Mouse (Mus musculus): ENCODE measurements at regions not wholly inside any gene's neighbourhood (a gene's known extent, or its start where the extent isn't known, plus 50 kb on each side); places are given as distances from the start of the nearest gene placed in this dataset.

GRCm38 (mm10) chr8:91997892-91998189, 196.0 kb upstream of the Irx3 start:
- Histone ChIP-seq H3K4me3 (ENCODE audit: insufficient read depth, low read length) (no peak overlapping the region), H3K27ac (ENCODE audit: insufficient read depth, low read length) (no peak overlapping the region), H3K4me1 (ENCODE audit: control insufficient read depth, insufficient read depth, low read length) (no peaks in the 10 kb centered on the region)
- TF ChIP-seq CTCF (IDR thresholded peaks at IDR 0.05; ENCODE audit: extremely low read depth, insufficient read depth, low read length) (no peak), POLR2A (IDR thresholded peaks at IDR 0.05; ENCODE audit: extremely low read depth, insufficient read depth, low read length) (no peak)

DNA sequence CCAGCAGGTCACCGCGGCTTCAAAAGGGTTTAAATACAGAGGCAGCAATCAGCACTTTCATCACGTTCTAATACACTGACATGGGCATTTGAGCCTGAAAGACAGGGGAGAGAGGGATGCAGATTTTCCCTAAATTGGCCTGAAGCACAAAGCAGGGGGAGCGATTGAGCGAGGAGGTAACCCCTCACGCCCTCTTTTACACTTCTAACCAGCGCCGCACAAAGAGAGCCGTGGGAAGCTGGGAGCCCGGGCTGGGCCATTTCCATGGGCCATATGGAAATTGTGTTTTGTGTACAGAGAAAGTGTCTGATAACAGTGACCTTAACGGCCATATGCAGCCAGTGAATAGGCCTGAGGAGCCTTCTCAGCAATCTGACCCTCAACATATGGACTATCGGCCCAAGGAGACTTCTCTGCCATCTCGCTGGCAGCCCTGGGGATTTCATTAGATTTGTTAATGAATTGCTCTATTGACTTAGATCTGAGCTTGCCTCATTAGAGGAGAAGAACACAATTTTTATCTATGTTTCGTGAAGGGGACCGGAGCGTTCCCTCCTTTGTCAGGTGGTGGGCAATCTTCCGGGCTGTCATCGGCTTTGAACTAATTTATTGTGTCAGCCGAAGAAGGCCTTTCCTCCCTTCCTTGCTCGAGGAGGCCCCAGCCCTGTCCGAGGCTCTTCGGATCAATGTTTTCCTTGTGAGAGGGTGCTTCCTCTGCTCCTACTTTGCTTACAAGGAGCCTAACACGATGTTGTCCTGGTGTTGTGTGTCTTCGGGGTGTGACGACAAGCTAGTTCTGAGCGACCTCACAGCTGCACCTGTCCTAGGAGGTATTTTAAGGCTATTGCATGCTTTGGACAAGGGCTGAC, 195.4 kb upstream of the Irx3 start:
- TF ChIP-seq CTCF (IDR thresholded peaks at IDR 0.05; ENCODE audit: extremely low read depth, insufficient read depth, low read length) (no peak), POLR2A (IDR thresholded peaks at IDR 0.05; ENCODE audit: extremely low read depth, insufficient read depth, low read length) (no peak)
- Histone ChIP-seq H3K27ac (ENCODE audit: insufficient read depth, low read length) (no peak overlapping the region), H3K4me1 (ENCODE audit: control insufficient read depth, insufficient read depth, low read length) (no peaks in the 10 kb centered on the region), H3K4me3 (ENCODE audit: insufficient read depth, low read length) (no peak overlapping the region)

DNA sequence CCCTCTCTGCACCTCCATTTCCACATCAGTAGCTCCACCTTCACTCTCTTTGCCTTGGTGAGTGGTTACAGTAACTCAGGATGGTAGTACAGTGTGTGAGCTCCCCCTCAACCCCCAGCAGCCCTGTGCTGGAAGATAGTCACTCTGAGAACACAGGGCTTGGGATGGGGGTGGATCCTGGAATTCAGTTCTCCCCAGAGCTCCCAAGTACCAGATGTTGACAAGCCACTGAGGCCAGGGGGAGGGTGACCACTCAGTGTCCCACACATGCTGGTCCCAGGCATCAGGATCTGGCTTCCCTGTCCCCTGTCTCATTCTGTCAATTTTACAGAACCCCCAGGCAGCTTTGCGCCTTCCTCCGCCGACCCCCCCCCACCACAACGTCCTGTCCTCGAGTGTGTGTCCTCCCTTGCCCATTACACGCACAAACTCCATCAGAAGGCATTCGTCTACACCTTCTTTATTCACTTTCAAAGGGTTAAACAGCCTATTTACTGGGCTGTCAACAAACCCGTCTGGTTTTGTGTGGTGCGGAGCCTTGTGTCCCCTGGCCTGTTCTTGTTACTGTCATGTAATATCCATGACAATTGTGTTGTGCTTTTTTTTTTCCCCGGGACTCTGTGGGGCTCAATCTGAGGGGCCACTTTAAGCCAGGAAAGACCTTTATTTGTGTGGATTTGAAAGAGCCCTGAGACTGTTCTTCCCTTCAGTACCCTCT, 194.6 kb upstream of the Irx3 start:
- TF ChIP-seq POLR2A (IDR thresholded peaks at IDR 0.05; ENCODE audit: extremely low read depth, insufficient read depth, low read length) = no peak
- TF ChIP-seq CTCF (IDR thresholded peaks at IDR 0.05; ENCODE audit: extremely low read depth, insufficient read depth, low read length) = no peak
- H3K4me3 ChIP-seq (ENCODE audit: insufficient read depth, low read length) = no peak overlapping the region
- H3K27ac ChIP-seq (ENCODE audit: insufficient read depth, low read length) = no peak overlapping the region
- H3K4me1 ChIP-seq (ENCODE audit: control insufficient read depth, insufficient read depth, low read length) = no peaks in the 10 kb centered on the region

DNA sequence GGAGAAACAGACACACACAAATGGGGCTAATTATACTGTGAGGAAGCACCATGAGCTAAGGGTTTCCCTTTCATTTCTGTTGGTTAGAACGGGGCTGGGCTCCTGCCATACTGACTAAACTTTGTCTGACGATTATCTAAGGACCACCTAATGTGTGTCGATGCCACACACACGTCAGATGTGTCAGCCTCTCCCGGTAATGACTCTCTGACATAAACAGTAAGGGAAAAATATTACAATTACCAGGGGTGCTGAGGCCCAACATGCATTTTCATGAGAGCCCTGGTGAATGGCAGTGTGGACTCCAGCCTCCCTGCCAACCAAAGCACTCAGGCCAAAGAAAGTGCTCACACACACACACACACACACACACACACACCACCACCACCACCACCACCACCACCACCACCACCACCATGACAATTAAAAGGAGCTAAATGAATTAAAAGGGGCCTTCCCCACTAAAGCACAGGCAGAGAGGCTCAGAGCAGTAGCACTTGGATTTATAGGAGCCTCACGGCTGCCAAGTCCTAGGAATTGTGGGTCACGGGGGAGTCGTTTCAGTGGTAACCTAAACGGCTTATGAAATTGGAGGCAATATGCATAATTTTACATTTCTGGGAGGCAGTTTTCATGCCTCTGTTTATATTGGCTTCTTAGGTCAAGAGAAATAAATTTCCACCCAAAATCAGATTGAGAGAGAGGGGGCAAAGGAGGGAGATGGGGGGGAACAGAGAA, 193.7 kb upstream of the Irx3 start:
- H3K27ac ChIP-seq (ENCODE audit: insufficient read depth, low read length) = no peak overlapping the region
- no peaks in the 10 kb centered on the region for H3K4me1 ChIP-seq (ENCODE audit: control insufficient read depth, insufficient read depth, low read length)
- no peak overlapping the region for H3K4me3 ChIP-seq (ENCODE audit: insufficient read depth, low read length)
- TF ChIP-seq POLR2A (IDR thresholded peaks at IDR 0.05; ENCODE audit: extremely low read depth, insufficient read depth, low read length) (no peak), CTCF (IDR thresholded peaks at IDR 0.05; ENCODE audit: extremely low read depth, insufficient read depth, low read length) (no peak)

DNA sequence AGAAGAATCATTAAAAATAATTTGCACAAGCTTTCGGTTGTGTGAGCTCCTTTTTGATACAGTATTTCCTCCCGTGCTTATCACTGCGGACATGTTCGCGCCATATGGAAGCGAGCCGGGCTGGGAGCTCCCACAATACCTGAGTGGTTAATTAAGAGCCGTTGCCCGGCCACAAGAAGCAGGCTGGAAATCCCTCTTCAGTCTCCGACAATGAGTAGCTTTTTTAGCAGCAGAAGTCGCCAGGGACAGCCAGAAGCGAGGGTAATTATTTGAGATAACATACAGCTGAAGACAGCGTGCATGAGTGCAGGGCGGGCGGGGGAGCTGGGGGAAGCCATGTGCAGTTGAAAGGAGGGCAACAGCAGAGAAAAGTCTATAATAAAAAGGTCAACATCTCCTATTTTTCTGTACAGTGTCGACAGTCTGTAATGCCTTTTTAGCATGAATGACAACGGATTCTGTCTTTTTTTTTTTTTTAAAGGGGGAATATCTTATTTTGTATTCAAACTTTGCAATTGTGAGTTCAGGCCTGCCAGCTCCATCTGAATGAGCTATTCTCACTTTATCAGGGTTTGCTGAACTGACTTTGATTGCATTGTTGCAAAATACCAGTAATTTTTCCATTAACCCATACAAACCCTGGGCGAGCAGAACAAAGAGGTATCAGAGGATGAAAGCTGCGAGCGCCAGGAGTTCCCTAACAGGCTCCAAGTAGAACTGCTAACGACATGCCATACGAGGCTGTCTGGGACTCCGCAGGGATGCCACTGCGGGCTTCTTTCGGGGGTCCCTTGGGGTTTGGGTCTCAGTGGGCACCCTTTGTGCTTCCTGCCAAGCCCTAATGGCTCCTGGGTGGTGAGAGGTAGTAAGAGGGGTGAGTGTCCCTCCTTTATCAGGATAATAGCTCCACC, 189.9 kb upstream of the Irx3 start:
- Histone ChIP-seq H3K4me1 (ENCODE audit: control insufficient read depth, insufficient read depth, low read length) (no peaks in the 10 kb centered on the region), H3K4me3 (ENCODE audit: insufficient read depth, low read length) (no peak overlapping the region), H3K27ac (ENCODE audit: insufficient read depth, low read length) (no peak overlapping the region)
- TF ChIP-seq POLR2A (IDR thresholded peaks at IDR 0.05; ENCODE audit: extremely low read depth, insufficient read depth, low read length) = no peak
- no peak for TF ChIP-seq CTCF (IDR thresholded peaks at IDR 0.05; ENCODE audit: extremely low read depth, insufficient read depth, low read length)

- Histone ChIP-seq H3K4me1 (ENCODE audit: control insufficient read depth, insufficient read depth, low read length) (no peaks in the 10 kb centered on the region), H3K4me3 (ENCODE audit: insufficient read depth, low read length) (no peak overlapping the region), H3K27ac (ENCODE audit: insufficient read depth, low read length) (no peak overlapping the region)
- TF ChIP-seq POLR2A (IDR thresholded peaks at IDR 0.05; ENCODE audit: extremely low read depth, insufficient read depth, low read length) (no peak), CTCF (IDR thresholded peaks at IDR 0.05; ENCODE audit: extremely low read depth, insufficient read depth, low read length) (no peak)
Observed at GRCm38 (mm10) chr8:91990952-91991351, 189.1 kb upstream of the Irx3 start.

- Histone ChIP-seq H3K4me3 (ENCODE audit: insufficient read depth, low read length) (no peak overlapping the region), H3K4me1 (ENCODE audit: control insufficient read depth, insufficient read depth, low read length) (no peaks in the 10 kb centered on the region), H3K27ac (ENCODE audit: insufficient read depth, low read length) (no peak overlapping the region)
- no peak for TF ChIP-seq CTCF (IDR thresholded peaks at IDR 0.05; ENCODE audit: extremely low read depth, insufficient read depth, low read length)
- no peak for TF ChIP-seq POLR2A (IDR thresholded peaks at IDR 0.05; ENCODE audit: extremely low read depth, insufficient read depth, low read length)
Observed at GRCm38 (mm10) chr8:91990048-91990447, 188.2 kb upstream of the Irx3 start.

DNA sequence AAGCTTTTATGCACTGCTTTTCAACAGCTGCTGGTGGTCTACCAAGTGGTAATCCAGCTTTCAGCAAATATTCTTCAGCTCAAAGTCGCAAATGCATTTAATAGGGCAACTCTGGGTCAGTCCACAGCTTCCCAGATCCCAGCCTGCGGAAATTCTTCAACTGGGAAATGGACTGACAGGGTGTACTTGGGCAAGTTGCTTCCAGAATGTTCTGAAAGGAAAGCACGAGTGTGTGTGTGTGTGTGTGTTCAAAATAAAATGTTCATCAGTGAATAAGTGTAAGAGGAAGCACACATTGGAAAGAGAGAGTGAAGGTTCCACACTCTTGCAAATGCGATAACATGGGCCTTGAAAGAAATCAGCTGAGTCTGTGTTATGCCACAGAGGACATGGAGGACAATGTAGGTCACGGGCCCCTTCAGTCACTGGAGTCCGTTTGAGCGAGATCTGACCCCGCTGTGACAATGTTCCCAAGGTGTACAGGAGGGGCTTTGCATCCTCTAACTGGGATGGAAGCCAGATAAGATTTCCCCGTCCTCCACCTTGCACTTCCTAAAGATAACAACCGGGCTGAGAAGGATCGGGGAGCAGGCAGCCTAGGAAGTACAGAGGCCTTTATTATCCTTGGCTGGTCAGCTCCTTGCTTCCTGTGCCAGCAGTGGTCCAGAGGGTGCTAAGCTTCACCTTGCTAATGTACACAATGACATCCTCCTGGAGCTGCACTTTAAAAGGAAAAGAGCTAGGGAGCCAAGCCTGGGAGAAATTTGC, 187.2 kb upstream of the Irx3 start:
- H3K27ac ChIP-seq (ENCODE audit: insufficient read depth, low read length) = no peak overlapping the region
- no peak overlapping the region for H3K4me3 ChIP-seq (ENCODE audit: insufficient read depth, low read length)
- no peaks in the 10 kb centered on the region for H3K4me1 ChIP-seq (ENCODE audit: control insufficient read depth, insufficient read depth, low read length)
- TF ChIP-seq POLR2A (IDR thresholded peaks at IDR 0.05; ENCODE audit: extremely low read depth, insufficient read depth, low read length) = no peak
- no peak for TF ChIP-seq CTCF (IDR thresholded peaks at IDR 0.05; ENCODE audit: extremely low read depth, insufficient read depth, low read length)
